Mouse (Mus musculus): ENCODE results near the gene Gnaq.
"Not testable (repeated sequence)": the region's sequence is repeated elsewhere in the genome, so short reads cannot be mapped to it uniquely, and the experiment has no call there.

Gnaq gene

GRCm38 (mm10) chr19:16142990-16143389 is 10.4 kb downstream of the Gnaq start:
- no peak for DNase-seq (ENCODE audit: low read depth in 2 of 2, low spot score in 2 of 2)

- DNase-seq (ENCODE audit: low read depth in 2 of 2, low spot score in 2 of 2), result no peak
Measured at GRCm38 (mm10) chr19:16147446-16147845, 14.8 kb downstream of the Gnaq start.

GRCm38 (mm10) chr19:16149094-16149493 is 16.5 kb downstream of the Gnaq start:
- no peak for DNase-seq (ENCODE audit: low read depth in 2 of 2, low spot score in 2 of 2)

- no peak for DNase-seq (ENCODE audit: low read depth in 2 of 2, low spot score in 2 of 2)
Measured at GRCm38 (mm10) chr19:16150328-16150727, 17.7 kb downstream of the Gnaq start.

GRCm38 (mm10) chr19:16153851-16154250 is 21.2 kb downstream of the Gnaq start:
- DNase-seq (ENCODE audit: low read depth in 2 of 2, low spot score in 2 of 2), result no peak

GRCm38 (mm10) chr19:16154480-16154879 is 21.8 kb downstream of the Gnaq start:
- no peak for DNase-seq (ENCODE audit: low read depth in 2 of 2, low spot score in 2 of 2)

- no peak for DNase-seq (ENCODE audit: low read depth in 2 of 2, low spot score in 2 of 2)
Measured at GRCm38 (mm10) chr19:16157120-16157519, 24.5 kb downstream of the Gnaq start.

- DNase-seq (ENCODE audit: low read depth in 2 of 2, low spot score in 2 of 2), result no peak
Measured at GRCm38 (mm10) chr19:16160759-16161158, 28.1 kb downstream of the Gnaq start.

GRCm38 (mm10) chr19:16161222-16161621 is 28.6 kb downstream of the Gnaq start:
- DNase-seq (ENCODE audit: low read depth in 2 of 2, low spot score in 2 of 2), result no peak

- DNase-seq (ENCODE audit: low read depth in 2 of 2, low spot score in 2 of 2), result not testable (repeated sequence)
Measured at GRCm38 (mm10) chr19:16164396-16164795, 31.8 kb downstream of the Gnaq start.

GRCm38 (mm10) chr19:16167185-16167584 is 34.6 kb downstream of the Gnaq start:
- no peak for DNase-seq (ENCODE audit: low read depth in 2 of 2, low spot score in 2 of 2)

- no peak for DNase-seq (ENCODE audit: low read depth in 2 of 2, low spot score in 2 of 2)
Measured at GRCm38 (mm10) chr19:16168192-16168591, 35.6 kb downstream of the Gnaq start.

GRCm38 (mm10) chr19:16168653-16169198 is 36.1 kb downstream of the Gnaq start:
- DNase-seq (ENCODE audit: low read depth in 2 of 2, low spot score in 2 of 2), result no peak

GRCm38 (mm10) chr19:16170724-16171123 is 38.1 kb downstream of the Gnaq start:
- no peak for DNase-seq (ENCODE audit: low read depth in 2 of 2, low spot score in 2 of 2)

GRCm38 (mm10) chr19:16173721-16174120 is 41.1 kb downstream of the Gnaq start:
- DNase-seq (ENCODE audit: low read depth in 2 of 2, low spot score in 2 of 2), result no peak

GRCm38 (mm10) chr19:16176426-16176825 is 43.8 kb downstream of the Gnaq start:
- DNase-seq (ENCODE audit: low read depth in 2 of 2, low spot score in 2 of 2), result no peak

- no peak for DNase-seq (ENCODE audit: low read depth in 2 of 2, low spot score in 2 of 2)
Measured at GRCm38 (mm10) chr19:16177139-16177727, 44.6 kb downstream of the Gnaq start.

- DNase-seq (ENCODE audit: low read depth in 2 of 2, low spot score in 2 of 2), result no peak
Measured at GRCm38 (mm10) chr19:16181258-16181657, 48.6 kb downstream of the Gnaq start.

- no peak for DNase-seq (ENCODE audit: low read depth in 2 of 2, low spot score in 2 of 2)
Measured at GRCm38 (mm10) chr19:16181852-16182475, 49.3 kb downstream of the Gnaq start.

- DNase-seq (ENCODE audit: low read depth in 2 of 2, low spot score in 2 of 2), result no peak
Measured at GRCm38 (mm10) chr19:16183592-16184365, 51.1 kb downstream of the Gnaq start.

- no peak for DNase-seq (ENCODE audit: low read depth in 2 of 2, low spot score in 2 of 2)
Measured at GRCm38 (mm10) chr19:16186984-16187383, 54.4 kb downstream of the Gnaq start.

GRCm38 (mm10) chr19:16187952-16188351 is 55.3 kb downstream of the Gnaq start:
- DNase-seq (ENCODE audit: low read depth in 2 of 2, low spot score in 2 of 2), result no peak
